Mouse (Mus musculus) ovary, adult 10 weeks (tissue): ENCODE data around the gene Krt26. TPM values are rescaled to one million over a fixed set of nuclear protein-coding genes. Genes with fewer than 3 reads are reported as not detected.

Experiments used
- polyA plus RNA-seq: library from polyadenylated mRNA; stranded (reverse); fragments of 350-450 nt; fragmentation: Illumina TruSeq; extraction: RNeasy Lipid Tissue Mini Kit (QIAGEN cat#74804); gene quantifications from one replicate; pipeline ENCODE4 v1.2.3, GENCODE M21; 2014

Gene Krt26
- not detected for polyA plus RNA-seq

GRCm38 (mm10) chr11:99337866-99338265, at the start of gene Krt26:
Gene Krt26, minus strand, starts transcription at chr11:99337966.

GRCm38 (mm10) chr11:99374803-99375202, 37.0 kb upstream of the Krt26 start, which contains the start of gene Krt28:
Gene Krt28, minus strand, starts transcription at chr11:99374903.

GRCm38 (mm10) chr11:99351004-99351403, 13.2 kb upstream of the Krt26 start, which contains the start of gene Krt27:
Gene Krt27, minus strand, starts transcription at chr11:99351104.

GRCm38 (mm10) chr11:99322851-99323250, 14.9 kb downstream of the Krt26 start, which contains the start of gene Krt25:
Gene Krt25, minus strand, starts transcription at chr11:99322951.

GRCm38 (mm10) chr11:99284833-99285312, 52.9 kb downstream of the Krt26 start, which contains the start of gene Krt24:
Gene Krt24, minus strand, starts transcription at chr11:99285262.

Other genes starting within 250 kb of the Krt26 start
- 1.6 TPM for gene Tns4, start 248.7 kb downstream of the Krt26 start, polyA plus RNA-seq
- not detected for gene Ccr7, start 182.9 kb downstream of the Krt26 start, polyA plus RNA-seq
- 295 TPM for gene Smarce1, start 106.9 kb downstream of the Krt26 start, polyA plus RNA-seq
- 0.46 TPM for gene Krt222, start 93.9 kb downstream of the Krt26 start, polyA plus RNA-seq
- not detected for gene Krt24, start 52.7 kb downstream of the Krt26 start, polyA plus RNA-seq
- not detected for gene Krt25, start 15.0 kb downstream of the Krt26 start, polyA plus RNA-seq
- gene Krt27, start 13.1 kb upstream of the Krt26 start, polyA plus RNA-seq = not detected
- gene Krt28, start 36.9 kb upstream of the Krt26 start, polyA plus RNA-seq = not detected
- 13.0 TPM for gene Krt10, start 51.4 kb upstream of the Krt26 start, polyA plus RNA-seq
- not detected for gene Krt12, start 84.3 kb upstream of the Krt26 start, polyA plus RNA-seq
- 3.6 TPM for gene Krt20, start 100.2 kb upstream of the Krt26 start, polyA plus RNA-seq
- 0.29 TPM for gene Krt23, start 155.2 kb upstream of the Krt26 start, polyA plus RNA-seq
- not detected for gene Krt39, start 183.4 kb upstream of the Krt26 start, polyA plus RNA-seq
- not detected for gene Krt40, start 205.2 kb upstream of the Krt26 start, polyA plus RNA-seq
- gene Krtap3-3, start 212.9 kb upstream of the Krt26 start, polyA plus RNA-seq = not detected
- not detected for gene Krtap3-2, start 218.9 kb upstream of the Krt26 start, polyA plus RNA-seq
- gene Gm11939, start 221.5 kb upstream of the Krt26 start, polyA plus RNA-seq = not detected
- gene Krtap3-1, start 228.7 kb upstream of the Krt26 start, polyA plus RNA-seq = not detected
- not detected for gene Krtap1-5, start 243.1 kb upstream of the Krt26 start, polyA plus RNA-seq
- not detected for gene Krtap1-4, start 245.7 kb upstream of the Krt26 start, polyA plus RNA-seq